Mouse (Mus musculus) adrenal gland, adult 8-10 months (tissue): ENCODE measurements around the gene Fbxw7. TPM values are rescaled to one million over a fixed set of nuclear protein-coding genes. Genes with fewer than 3 reads are reported as not detected.

Source experiments
- total RNA-seq, 4 experiments: library from RNA; stranded (reverse); gene quantifications; 2 replicates each; pipeline ENCODE4 v1.2.4; 2022

Gene Fbxw7
- total RNA-seq, 4 experiments from 2014 or later = 17.7 to 20.8 (median 20.0) TPM

Other genes with a start within 250 kb of the Fbxw7 start
- 10 to 100 TPM; 47.6 to 58.3 (median 54.6) TPM for gene Arfip1, start 232.6 kb upstream of the Fbxw7 start, total RNA-seq
- gene Tigd4, start 221.7 kb upstream of the Fbxw7 start, total RNA-seq = under 1 TPM in 2 of 4 experiments, not detected in 2; 0.06 to 0.18 TPM
- gene Tmem154, start 149.1 kb upstream of the Fbxw7 start, total RNA-seq = 1 to 10 TPM; 2.2 to 3.8 (median 2.9) TPM